Mouse (Mus musculus): ENCODE results near the gene Htra1. TPM values are rescaled to one million over a fixed set of nuclear protein-coding genes. Genes with fewer than 3 reads are reported as not detected.

Htra1 gene
- polyA plus RNA-seq, 1 experiment from 2014 or later = 38.7 TPM

GRCm38 (mm10) chr7:130989371-130989770 is 53.5 kb downstream of the Htra1 start:
- H3K4me3 ChIP-seq (ENCODE audit: low read depth, low read length) = no peak overlapping the region
- H3K4me2 ChIP-seq = no peak overlapping the region
- no peak for ATAC-seq (replicated peaks; ENCODE audit: insufficient number of reproducible peaks, low FRiP score, low TSS enrichment)
- peaks cover 14% of the 10 kb centered on the region for H3K4me1 ChIP-seq (ENCODE audit: control insufficient read depth, insufficient read depth, low read length)
- no peaks in the 10 kb centered on the region; the same call in 1 of the 2 replicates for H3K36me3 ChIP-seq (ENCODE audit: control insufficient read depth, insufficient read depth, low read length)
- H3K9me3 ChIP-seq (replicated peaks; ENCODE audit: control insufficient read depth, low read length) = no peaks in the 10 kb centered on the region
- no peak overlapping the region for H3K27ac ChIP-seq (ENCODE audit: low read depth, low read length)
- no peaks in the 10 kb centered on the region for H3K27me3 ChIP-seq (ENCODE audit: control insufficient read depth, insufficient read depth, low read length)
- no peak overlapping the region for H3K9ac ChIP-seq (ENCODE audit: low read depth, low read length)
- 66% methylated on average over 3 of the region's 3 CpGs for WGBS (ENCODE audit: insufficient replicate concordance)

GRCm38 (mm10) chr7:130991174-130991789 is 55.4 kb downstream of the Htra1 start:
- no peak overlapping the region for H3K27ac ChIP-seq (ENCODE audit: low read depth, low read length)
- no peak for ATAC-seq (replicated peaks; ENCODE audit: insufficient number of reproducible peaks, low FRiP score, low TSS enrichment)
- WGBS (ENCODE audit: insufficient replicate concordance) = 79% methylated on average over 13 of the region's 13 CpGs

GRCm38 (mm10) chr7:130993907-130994306 is 58.0 kb downstream of the Htra1 start:
- Histone ChIP-seq H3K9me3 (replicated peaks; ENCODE audit: control insufficient read depth, low read length) (peaks cover 3% of the 10 kb centered on the region; the same call in 1 of the 2 replicates), H3K27ac (ENCODE audit: low read depth, low read length) (no peak overlapping the region), H3K4me1 (ENCODE audit: control insufficient read depth, insufficient read depth, low read length) (no peaks in the 10 kb centered on the region), H3K36me3 (ENCODE audit: control insufficient read depth, insufficient read depth, low read length) (no peaks in the 10 kb centered on the region), H3K9ac (ENCODE audit: low read depth, low read length) (no peak overlapping the region), H3K4me3 (ENCODE audit: low read depth, low read length) (no peak overlapping the region), H3K27me3 (ENCODE audit: control insufficient read depth, insufficient read depth, low read length) (no peaks in the 10 kb centered on the region), H3K4me2 (no peak overlapping the region)
- WGBS (ENCODE audit: insufficient replicate concordance) = 43% methylated on average over 8 of the region's 8 CpGs
- no peak for ATAC-seq (replicated peaks; ENCODE audit: insufficient number of reproducible peaks, low FRiP score, low TSS enrichment)

More at GRCm38 (mm10) chr7:130991174-130991789, 55.4 kb downstream of the Htra1 start:
- no peak overlapping the region for H3K4me2 ChIP-seq
- no peaks in the 10 kb centered on the region; the same call in 1 of the 2 replicates for H3K36me3 ChIP-seq (ENCODE audit: control insufficient read depth, insufficient read depth, low read length)
- H3K27me3 ChIP-seq (ENCODE audit: control insufficient read depth, insufficient read depth, low read length) = no peaks in the 10 kb centered on the region
- H3K9me3 ChIP-seq (replicated peaks; ENCODE audit: control insufficient read depth, low read length) = peaks cover 3% of the 10 kb centered on the region; the same call in 1 of the 2 replicates
- peaks cover 14% of the 10 kb centered on the region for H3K4me1 ChIP-seq (ENCODE audit: control insufficient read depth, insufficient read depth, low read length)
- H3K9ac ChIP-seq (ENCODE audit: low read depth, low read length) = no peak overlapping the region
- H3K4me3 ChIP-seq (ENCODE audit: low read depth, low read length) = no peak overlapping the region

- no peak for ATAC-seq (replicated peaks; ENCODE audit: insufficient number of reproducible peaks, low FRiP score, low TSS enrichment)
- H3K4me2 ChIP-seq = no peak overlapping the region
- H3K4me3 ChIP-seq (ENCODE audit: low read depth, low read length) = no peak overlapping the region
- H3K9ac ChIP-seq (ENCODE audit: low read depth, low read length) = no peak overlapping the region
- H3K27me3 ChIP-seq (ENCODE audit: control insufficient read depth, insufficient read depth, low read length) = no peaks in the 10 kb centered on the region
- no peak overlapping the region for H3K27ac ChIP-seq (ENCODE audit: low read depth, low read length)
- H3K4me1 ChIP-seq (ENCODE audit: control insufficient read depth, insufficient read depth, low read length) = no peaks in the 10 kb centered on the region
- peaks cover under 1% of the 10 kb centered on the region; the same call in 1 of the 2 replicates for H3K9me3 ChIP-seq (replicated peaks; ENCODE audit: control insufficient read depth, low read length)
- H3K36me3 ChIP-seq (ENCODE audit: control insufficient read depth, insufficient read depth, low read length) = no peaks in the 10 kb centered on the region
- 76% methylated on average over 12 of the region's 12 CpGs for WGBS (ENCODE audit: insufficient replicate concordance)
Observed at GRCm38 (mm10) chr7:131001976-131002726, 66.2 kb downstream of the Htra1 start.

- Histone ChIP-seq H3K4me2 (no peak overlapping the region), H3K9ac (ENCODE audit: low read depth, low read length) (no peak overlapping the region), H3K36me3 (ENCODE audit: control insufficient read depth, insufficient read depth, low read length) (no peaks in the 10 kb centered on the region), H3K4me1 (ENCODE audit: control insufficient read depth, insufficient read depth, low read length) (no peaks in the 10 kb centered on the region), H3K27ac (ENCODE audit: low read depth, low read length) (no peak overlapping the region), H3K4me3 (ENCODE audit: low read depth, low read length) (no peak overlapping the region), H3K9me3 (replicated peaks; ENCODE audit: control insufficient read depth, low read length) (peaks cover 2% of the 10 kb centered on the region; the same call in 1 of the 2 replicates), H3K27me3 (ENCODE audit: control insufficient read depth, insufficient read depth, low read length) (no peaks in the 10 kb centered on the region)
- no peak for ATAC-seq (replicated peaks; ENCODE audit: insufficient number of reproducible peaks, low FRiP score, low TSS enrichment)
- WGBS (ENCODE audit: insufficient replicate concordance) = 80% methylated on average over 5 of the region's 5 CpGs
Observed at GRCm38 (mm10) chr7:131004071-131004470, 68.2 kb downstream of the Htra1 start.

- H3K9ac ChIP-seq (ENCODE audit: low read depth, low read length) = no peak overlapping the region
- no peaks in the 10 kb centered on the region for H3K36me3 ChIP-seq (ENCODE audit: control insufficient read depth, insufficient read depth, low read length)
- peaks cover 2% of the 10 kb centered on the region; the same call in 1 of the 2 replicates for H3K9me3 ChIP-seq (replicated peaks; ENCODE audit: control insufficient read depth, low read length)
- no peaks in the 10 kb centered on the region for H3K27me3 ChIP-seq (ENCODE audit: control insufficient read depth, insufficient read depth, low read length)
- no peak overlapping the region for H3K4me2 ChIP-seq
- no peak overlapping the region for H3K27ac ChIP-seq (ENCODE audit: low read depth, low read length)
- H3K4me3 ChIP-seq (ENCODE audit: low read depth, low read length) = no peak overlapping the region
- 92% methylated on average over 2 of the region's 2 CpGs for WGBS (ENCODE audit: insufficient replicate concordance)
- ATAC-seq (replicated peaks; ENCODE audit: insufficient number of reproducible peaks, low FRiP score, low TSS enrichment) = no peak
- no peaks in the 10 kb centered on the region for H3K4me1 ChIP-seq (ENCODE audit: control insufficient read depth, insufficient read depth, low read length)
Observed at GRCm38 (mm10) chr7:131007221-131007620, 71.3 kb downstream of the Htra1 start.

GRCm38 (mm10) chr7:131009178-131009577 is 73.3 kb downstream of the Htra1 start:
- Histone ChIP-seq H3K27me3 (ENCODE audit: control insufficient read depth, insufficient read depth, low read length) (no peaks in the 10 kb centered on the region), H3K27ac (ENCODE audit: low read depth, low read length) (no peak overlapping the region), H3K9me3 (replicated peaks; ENCODE audit: control insufficient read depth, low read length) (peaks cover 2% of the 10 kb centered on the region; the same call in 1 of the 2 replicates), H3K4me2 (no peak overlapping the region), H3K4me3 (ENCODE audit: low read depth, low read length) (no peak overlapping the region), H3K9ac (ENCODE audit: low read depth, low read length) (no peak overlapping the region), H3K36me3 (ENCODE audit: control insufficient read depth, insufficient read depth, low read length) (no peaks in the 10 kb centered on the region), H3K4me1 (ENCODE audit: control insufficient read depth, insufficient read depth, low read length) (no peaks in the 10 kb centered on the region)
- 70% methylated on average over 5 of the region's 5 CpGs for WGBS (ENCODE audit: insufficient replicate concordance)
- no peak for ATAC-seq (replicated peaks; ENCODE audit: insufficient number of reproducible peaks, low FRiP score, low TSS enrichment)

- Histone ChIP-seq H3K9me3 (replicated peaks; ENCODE audit: control insufficient read depth, low read length) (peaks cover 4% of the 10 kb centered on the region; the same call in 1 of the 2 replicates), H3K27me3 (ENCODE audit: control insufficient read depth, insufficient read depth, low read length) (no peaks in the 10 kb centered on the region), H3K4me2 (no peak overlapping the region), H3K4me3 (ENCODE audit: low read depth, low read length) (no peak overlapping the region), H3K4me1 (ENCODE audit: control insufficient read depth, insufficient read depth, low read length) (no peaks in the 10 kb centered on the region), H3K27ac (ENCODE audit: low read depth, low read length) (no peak overlapping the region), H3K36me3 (ENCODE audit: control insufficient read depth, insufficient read depth, low read length) (no peaks in the 10 kb centered on the region), H3K9ac (ENCODE audit: low read depth, low read length) (no peak overlapping the region)
- 62% methylated on average over 1 of the region's 1 CpGs for WGBS (ENCODE audit: insufficient replicate concordance)
- no peak for ATAC-seq (replicated peaks; ENCODE audit: insufficient number of reproducible peaks, low FRiP score, low TSS enrichment)
Observed at GRCm38 (mm10) chr7:131011901-131012300, 76.0 kb downstream of the Htra1 start.

All from heart, embryonic 11.5 days (tissue).